Mouse (Mus musculus) gastrocnemius, postnatal 14 days (tissue): ENCODE results near the gene Ctc1. TPM values are rescaled to one million over a fixed set of nuclear protein-coding genes. Genes with fewer than 3 reads are reported as not detected.
A peak's percentile ranks its signal among the peaks of the same experiment; 100 is the strongest.

Source experiments
- DNase-seq: peaks from one replicate; pipeline ENCODE4 v3.0.0; 2021; ENCODE audit warnings: mixed read lengths
- intact Hi-C: fragments of 180-260 bp; cut with DNase I; formaldehyde crosslinking; loops from one replicate; pipeline ENCODE4 v1.15.1; 2025; ENCODE audit warnings: low total_unique reads
- total RNA-seq, 2 experiments: library from RNA; stranded (reverse); gene quantifications; 2 replicates each; pipeline ENCODE4 v1.2.3; 2021

Ctc1 gene
- total RNA-seq, 2 experiments from 2014 or later = 7.5 to 8.1 TPM

DNA sequence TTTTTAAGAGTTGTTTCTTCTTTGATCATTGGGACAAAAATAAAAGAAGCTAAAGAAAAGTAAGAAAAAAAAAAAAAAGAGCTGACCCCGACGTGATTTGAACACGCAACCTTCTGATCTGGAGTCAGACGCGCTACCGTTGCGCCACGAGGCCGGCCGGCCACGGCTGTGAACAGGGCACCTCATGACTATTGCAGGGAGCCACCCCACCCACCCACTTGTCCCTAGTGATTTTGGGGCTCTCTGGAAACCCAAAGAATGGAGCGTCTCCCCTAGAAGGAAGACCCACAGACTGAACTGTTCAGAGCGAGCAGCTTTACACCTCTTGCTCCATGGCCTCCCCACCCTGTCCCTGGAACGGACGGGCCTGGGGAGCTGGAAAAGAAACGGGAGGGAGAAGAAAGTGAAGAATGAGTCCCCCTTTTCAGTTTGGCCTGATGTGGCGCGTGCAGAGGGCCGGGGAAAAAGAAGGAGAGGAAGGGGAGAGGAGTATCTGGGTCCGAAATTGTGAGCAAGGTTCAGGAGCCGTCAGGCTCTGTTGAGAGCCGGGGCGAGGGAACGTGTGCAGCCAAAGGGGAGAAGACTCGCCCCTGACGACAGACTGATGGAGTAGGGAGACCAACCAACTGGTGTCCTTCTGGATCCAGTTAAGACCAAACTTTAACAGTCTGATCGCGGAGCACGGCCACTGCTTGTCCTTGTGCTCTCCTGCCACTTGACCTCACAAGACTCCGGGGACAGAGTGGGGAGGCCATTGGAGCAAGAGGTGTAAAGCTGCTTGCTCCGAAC lies 47.9 kb downstream of the Ctc1 start:
- intact Hi-C loops = loop anchor here (2.0 kb wide), 1 partner anchor 23 kb away; no protein-coding TSS in a partner anchor
- peak; percentile 85 for DNase-seq

DNA sequence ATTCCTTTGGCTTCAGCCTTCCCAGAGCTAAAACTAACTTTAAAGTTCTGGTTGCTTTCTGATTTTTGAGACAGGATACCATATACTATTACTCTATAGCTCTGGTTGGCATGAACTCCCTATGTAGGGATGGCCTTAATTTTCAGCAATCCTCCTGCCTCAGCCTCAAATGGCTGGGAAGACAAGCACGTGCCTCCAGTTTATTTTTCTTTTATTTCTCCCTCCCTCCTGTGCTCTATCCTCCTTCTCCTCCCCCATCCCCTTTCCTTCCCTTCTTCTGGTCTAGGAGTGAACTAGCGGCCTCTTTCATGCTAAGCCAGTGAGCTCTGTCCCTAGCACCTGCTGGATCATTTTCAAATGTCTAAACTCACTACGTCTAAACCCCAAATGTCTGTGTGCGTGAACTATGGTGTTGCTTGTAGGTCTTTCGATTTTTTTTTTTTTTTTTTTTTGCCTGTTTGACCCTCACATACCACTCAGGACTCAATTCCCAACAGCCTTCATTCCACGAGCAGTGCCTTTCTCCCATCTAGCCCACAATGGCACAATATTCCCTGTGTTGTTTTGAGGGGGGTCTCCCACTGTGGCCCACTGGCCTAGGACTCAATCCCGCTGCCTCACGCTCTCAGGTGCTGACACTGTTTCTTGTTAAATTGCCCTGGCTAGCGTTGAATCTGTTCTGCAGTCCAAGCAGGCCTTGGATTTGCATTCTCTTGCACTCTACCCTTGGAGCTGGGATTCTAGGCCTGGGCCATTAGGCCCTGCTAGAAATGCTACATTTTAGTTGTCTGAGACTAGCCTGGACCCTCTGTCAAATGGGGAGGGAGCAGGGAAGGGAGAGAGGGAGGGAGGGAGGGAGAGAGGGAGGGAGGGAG lies 48.8 kb downstream of the Ctc1 start:
- intact Hi-C loops = loop anchor here (5.0 kb wide), 1 partner anchor 58 kb away; the partner anchor contains the start of genes 9130213A22Rik and Hes7
- DNase-seq = no peak

DNA sequence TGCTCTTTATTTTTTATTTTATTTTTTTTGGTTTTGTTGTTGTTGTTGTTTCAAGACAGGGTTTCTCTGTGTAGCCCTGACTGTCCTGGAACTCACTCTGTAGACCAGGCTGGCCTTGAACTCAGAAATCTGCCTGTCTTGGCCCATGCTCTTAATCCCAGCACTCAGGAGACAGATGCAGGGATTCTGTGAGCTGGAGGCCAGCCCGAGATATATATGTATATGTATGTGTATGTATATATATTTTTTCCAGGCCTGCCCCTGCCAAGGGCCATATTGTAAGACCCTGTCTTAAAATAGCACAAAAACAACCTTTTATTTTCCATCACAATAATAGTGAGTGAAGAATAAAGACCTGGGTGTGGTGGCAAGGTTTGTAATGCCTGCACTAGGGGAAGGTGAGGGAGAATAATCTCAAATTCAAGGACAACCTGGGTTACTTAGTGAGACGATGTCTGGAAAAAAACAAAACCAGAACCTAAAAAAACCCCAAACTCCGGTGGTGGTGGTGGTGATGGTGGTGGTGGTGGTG lies 49.7 kb downstream of the Ctc1 start:
- DNase-seq = no peak

DNA sequence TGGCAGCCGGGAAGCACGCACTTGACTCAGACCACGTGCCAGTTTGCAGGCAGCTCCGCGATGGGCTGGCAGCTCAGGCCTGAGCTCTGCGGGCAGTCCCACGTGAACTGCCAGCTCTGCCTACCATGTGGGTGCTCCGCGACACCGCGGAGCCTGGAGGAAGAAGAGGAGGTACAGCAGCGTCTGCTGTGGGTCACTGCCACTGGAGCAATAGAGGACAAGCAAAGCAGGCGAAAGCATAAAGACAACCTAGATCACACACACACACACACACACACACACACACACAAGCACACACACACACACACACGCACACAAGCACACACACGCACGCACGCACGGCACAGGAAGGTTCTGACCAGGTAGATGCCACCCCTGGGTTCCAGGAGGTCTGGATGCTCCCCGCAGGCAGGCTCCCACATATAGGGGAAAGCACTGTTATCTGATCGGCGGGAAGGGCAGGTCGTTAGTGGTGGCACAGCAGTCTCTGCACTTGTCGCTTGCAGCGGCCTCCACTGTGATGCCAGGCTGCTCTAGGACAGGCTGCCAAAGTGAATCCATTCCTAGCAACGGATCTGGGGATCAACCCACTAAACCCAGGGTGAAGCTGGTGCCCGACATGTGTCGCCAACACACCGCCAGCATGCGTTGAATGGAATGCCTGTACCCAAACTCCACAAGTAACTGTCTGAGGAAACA lies 50.6 kb downstream of the Ctc1 start:
- DNase-seq = peak; percentile 24
- intact Hi-C loops = loop anchor here (5.0 kb wide), 1 partner anchor 56 kb away; the partner anchor contains the start of genes 9130213A22Rik and Hes7

More for the DNA sequence above, 49.7 kb downstream of the Ctc1 start:
- intact Hi-C loops = loop anchor here (5.0 kb wide), 1 partner anchor 57 kb away; the partner anchor contains the start of genes 9130213A22Rik and Hes7

- intact Hi-C loops = loop anchor here (5.0 kb wide), 1 partner anchor 55 kb away; the partner anchor contains the start of genes 9130213A22Rik and Hes7
- DNase-seq = peak; percentile 83
Measured at GRCm38 (mm10) chr11:69066956-69067355, 51.2 kb downstream of the Ctc1 start.

- DNase-seq = peak; percentile 20
- intact Hi-C loops = loop anchor here (5.0 kb wide), 1 partner anchor 55 kb away; the partner anchor contains the start of genes 9130213A22Rik and Hes7
Measured at GRCm38 (mm10) chr11:69067601-69068000, 51.9 kb downstream of the Ctc1 start.

DNA sequence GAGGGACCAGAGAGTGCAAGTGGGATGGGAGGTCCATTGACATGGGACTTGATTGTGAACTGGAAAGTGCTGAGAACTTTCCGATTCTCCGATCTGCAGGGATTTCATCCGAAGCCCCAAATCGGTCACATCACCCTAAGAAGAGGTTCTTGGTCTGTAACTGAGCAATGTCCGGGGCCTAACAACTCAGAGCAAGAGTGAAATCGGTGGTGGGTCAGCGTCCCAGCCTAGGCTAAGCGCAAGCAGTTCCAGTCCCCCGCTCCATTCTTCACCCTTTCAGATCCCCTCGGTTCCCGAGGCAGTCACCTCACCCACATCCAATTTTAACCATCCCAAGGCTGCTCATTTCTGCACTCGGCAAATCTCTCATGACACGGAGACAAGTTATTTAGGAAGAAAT lies 54.4 kb downstream of the Ctc1 start:
- intact Hi-C loops = no loop called here
- no peak for DNase-seq

GRCm38 (mm10) chr11:69070590-69071222 lies 55.0 kb downstream of the Ctc1 start, which contains the start of gene Tmem107:
Tmem107 (plus strand) TSS chr11:69070806.
- intact Hi-C loops = no loop called here
- peak; percentile 93 for DNase-seq

DNA sequence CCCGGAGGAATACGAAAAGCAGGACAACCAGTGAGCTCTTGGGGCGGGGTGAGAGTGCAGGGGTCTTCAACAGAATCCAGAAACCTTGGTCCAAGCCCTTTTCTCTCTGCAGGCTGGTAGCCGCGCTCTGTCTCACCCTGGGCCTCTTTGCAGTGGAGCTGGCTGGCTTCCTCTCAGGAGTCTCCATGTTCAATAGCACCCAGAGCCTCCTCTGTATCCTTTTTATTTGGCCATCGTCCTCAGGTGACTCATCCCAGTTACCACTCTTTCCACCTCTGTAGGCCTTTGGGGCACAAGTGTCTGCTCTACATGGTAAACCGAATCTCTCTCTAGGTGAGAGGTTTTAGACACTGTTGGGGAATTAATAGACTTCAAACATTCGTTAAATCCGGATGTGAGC lies 55.6 kb downstream of the Ctc1 start:
- peak; percentile 17 for DNase-seq
- intact Hi-C loops = no loop called here

GRCm38 (mm10) chr11:69072234-69072633 lies 56.5 kb downstream of the Ctc1 start:
- DNase-seq = no peak
- intact Hi-C loops = no loop called here

- intact Hi-C loops = no loop called here
- DNase-seq = no peak
Measured at GRCm38 (mm10) chr11:69072666-69073064, 57.0 kb downstream of the Ctc1 start.

DNA sequence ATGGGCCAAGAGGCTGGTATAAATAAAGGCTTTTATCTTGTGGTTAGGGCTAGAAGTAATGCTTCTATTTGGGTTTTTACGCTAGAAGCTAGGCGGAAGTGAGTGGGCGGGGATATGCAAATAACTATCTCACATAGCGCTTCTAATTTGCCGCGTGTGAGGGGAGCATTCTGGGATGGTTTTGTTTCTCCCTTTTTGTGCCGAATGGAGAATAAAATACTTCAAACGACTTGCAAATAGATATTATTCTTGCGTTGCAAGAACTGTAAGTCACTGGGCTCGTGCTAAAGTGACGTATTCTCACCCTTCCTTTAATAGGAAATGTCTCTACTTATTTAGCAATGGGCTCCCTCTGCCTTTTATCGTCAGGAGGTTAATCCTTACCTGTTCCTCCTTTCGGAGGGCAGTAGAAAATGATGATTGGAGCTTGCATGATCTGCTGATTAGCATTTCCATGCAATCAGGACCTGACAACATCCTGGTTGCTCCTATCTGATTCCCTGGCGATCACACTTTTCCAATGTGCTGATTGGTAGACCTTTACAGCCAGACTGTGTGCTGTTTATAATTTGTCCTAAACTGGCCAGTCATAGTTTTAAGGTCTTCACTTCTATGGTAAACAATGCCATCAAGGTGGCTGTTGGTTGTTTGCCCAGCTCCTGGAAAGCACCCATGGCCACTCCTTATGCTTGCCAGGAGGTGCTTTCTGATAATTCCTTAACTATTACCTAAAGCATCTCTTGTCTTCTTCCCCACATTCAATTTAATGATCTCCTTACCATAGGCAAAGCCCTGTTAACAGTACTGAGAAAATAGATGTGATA lies 57.6 kb downstream of the Ctc1 start:
- peak; percentile 76 for DNase-seq
- intact Hi-C loops = no loop called here

- DNase-seq = no peak
- intact Hi-C loops = no loop called here
Measured at GRCm38 (mm10) chr11:69073951-69074775, 58.5 kb downstream of the Ctc1 start.

DNA sequence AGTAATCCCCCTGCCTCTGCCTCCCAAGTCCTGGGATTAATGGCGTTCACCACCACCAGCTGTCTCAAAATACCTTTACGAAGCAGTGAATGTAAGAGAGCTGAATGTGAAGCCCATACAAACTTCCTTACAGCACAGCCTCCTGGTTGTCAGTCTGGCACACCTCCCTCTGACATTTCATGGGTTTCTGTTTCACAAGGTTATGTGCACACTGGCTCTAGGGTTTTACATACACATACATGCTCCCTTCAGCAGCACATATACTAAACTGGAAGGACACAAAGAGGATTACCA lies 59.0 kb downstream of the Ctc1 start:
- intact Hi-C loops = no loop called here
- no peak for DNase-seq

DNA sequence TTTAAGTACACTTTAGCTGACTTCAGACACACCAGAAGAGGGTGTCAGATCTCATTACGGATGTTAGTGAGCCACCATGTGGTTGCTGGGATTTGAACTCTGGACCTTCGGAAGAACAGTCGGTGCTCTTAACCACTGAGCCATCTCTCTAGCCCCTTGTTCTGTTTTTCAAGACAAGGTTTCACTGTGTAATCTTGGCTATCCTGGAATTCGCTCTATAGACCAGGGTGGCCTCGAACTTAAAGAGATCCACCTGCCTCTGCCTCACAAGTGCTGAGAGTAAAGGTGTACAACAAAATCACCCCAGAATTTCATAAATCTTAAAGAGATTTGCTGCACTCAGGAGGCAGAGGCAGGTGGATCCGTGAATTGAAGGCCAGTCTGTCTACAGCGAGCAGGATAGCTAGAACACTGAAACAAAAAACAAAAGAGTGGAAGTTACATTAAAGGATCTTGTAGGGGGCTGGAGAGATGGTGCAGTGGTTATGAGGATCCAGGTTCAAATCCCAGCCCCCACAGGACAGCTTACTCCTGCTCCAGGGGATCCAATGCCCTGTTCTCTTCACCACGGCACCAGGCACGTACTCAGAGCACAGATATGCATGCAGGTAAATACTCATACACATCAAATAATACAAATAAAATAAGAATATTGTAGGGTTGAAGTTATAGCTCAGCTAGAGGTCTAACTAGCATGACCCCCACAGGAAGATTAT lies 60.2 kb downstream of the Ctc1 start:
- no peak for DNase-seq
- intact Hi-C loops = no loop called here

DNA sequence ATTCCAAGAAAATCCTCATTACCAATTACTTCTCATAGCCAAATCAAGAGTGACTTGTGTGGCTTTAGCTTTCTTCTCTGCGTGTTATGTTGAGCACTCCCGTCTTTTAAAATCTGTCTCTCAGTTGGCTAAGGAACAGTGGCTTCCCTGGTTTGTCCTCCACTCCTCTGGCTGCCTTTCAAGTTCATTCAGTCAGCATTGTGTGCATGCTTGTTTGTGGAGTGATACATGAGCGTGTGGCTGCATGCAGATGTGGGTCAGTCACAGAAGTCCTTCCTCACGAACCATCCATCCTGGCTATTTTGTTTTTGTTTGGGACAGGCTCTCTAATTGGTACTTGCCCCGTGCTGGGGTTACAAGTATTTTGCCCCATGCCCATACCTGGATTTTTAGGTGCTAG lies 60.9 kb downstream of the Ctc1 start:
- no peak for DNase-seq
- intact Hi-C loops = no loop called here

GRCm38 (mm10) chr11:69077316-69077715 lies 61.6 kb downstream of the Ctc1 start:
- intact Hi-C loops = no loop called here
- DNase-seq = no peak
